Mouse (Mus musculus) macrophage (primary cell): Measurements from ENCODE around the gene Pradc1. TPM values are rescaled to one million over a fixed set of nuclear protein-coding genes. Genes with fewer than 3 reads are reported as not detected.

Source experiments
- polyA plus RNA-seq: library from polyadenylated mRNA; stranded (reverse); fragments of 250-400 nt; gene quantifications from 3 replicates; pipeline ENCODE4 v1.2.4, GENCODE M21; 2018; ENCODE audit warnings: inconsistent platforms

Pradc1 gene
- polyA plus RNA-seq, 1 experiment from 2014 or later = 3.2 TPM

Other genes starting within 250 kb of the Pradc1 start
- 3.8 to 11.4 TPM (median 5.9 TPM) in 3 replicates for gene Sfxn5, start 118.5 kb downstream of the Pradc1 start, polyA plus RNA-seq
- gene Rab11fip5, start 77.3 kb downstream of the Pradc1 start, polyA plus RNA-seq = 38.4 to 80.5 TPM (median 38.6 TPM) in 3 replicates
- gene Noto, start 28.1 kb downstream of the Pradc1 start, polyA plus RNA-seq = not detected in 3 replicates
- gene Smyd5, start 20.0 kb downstream of the Pradc1 start, polyA plus RNA-seq = 9.5 to 26.7 TPM (median 17.2 TPM) in 3 replicates
- gene Cct7, start 456 bp downstream of the Pradc1 start, polyA plus RNA-seq = 85.7 to 180 TPM (median 90.7 TPM) in 3 replicates
- gene Fbxo41, start 51.0 kb upstream of the Pradc1 start, polyA plus RNA-seq = not detected in 3 replicates
- gene Egr4, start 61.6 kb upstream of the Pradc1 start, polyA plus RNA-seq = not detected in 3 replicates
- gene Alms1, start 135.6 kb upstream of the Pradc1 start, polyA plus RNA-seq = 1.1 to 2.6 TPM (median 1.5 TPM) in 3 replicates